Mouse (Mus musculus): ENCODE results near the gene Zswim8. TPM values are rescaled to one million over a fixed set of nuclear protein-coding genes. Genes with fewer than 3 reads are reported as not detected.

Zswim8 gene
- polyA plus RNA-seq (2012; rRNA removed) = 136 and 167 TPM in 2 replicates

- H3K27ac ChIP-seq (ENCODE audit: insufficient read depth, low read depth, low read length) = peak within 1 kb of the TSS; percentile 74
- peak within 1 kb of the TSS; percentile 66 for H3K4me3 ChIP-seq (ENCODE audit: insufficient read depth, low read depth, low read length)
- no peaks in the 10 kb centered on the region for H3K27me3 ChIP-seq (replicated peaks; ENCODE audit: control insufficient read depth, insufficient read depth, low read length)
- TF ChIP-seq CTCF (conservative IDR thresholded peaks at IDR 0.05; ENCODE audit: insufficient read depth, insufficient read length, low read depth, low read length) (no peak), POLR2A (IDR thresholded peaks at IDR 0.05; ENCODE audit: low read depth, low read length) (peak; percentile 36)
- peaks cover 10% of the 10 kb centered on the region; the same call in 1 of the 2 replicates for H3K4me1 ChIP-seq (ENCODE audit: control insufficient read depth, insufficient read depth, low read length)
- 1% methylated on average over 80 of the region's 80 CpGs for WGBS
- peak; percentile 95 for DNase-seq
- no peaks in the 10 kb centered on the region for H3K36me3 ChIP-seq (ENCODE audit: control insufficient read depth, insufficient read depth, low read length)
These were observed at the start of gene Zswim8 for GRCm38 (mm10) chr14:20707201-20708190. TSS of gene Zswim8 (plus strand) at chr14:20707552.

GRCm38 (mm10) chr14:20658326-20658725 lies 49.0 kb upstream of the Zswim8 start:
- Histone ChIP-seq H3K27me3 (replicated peaks; ENCODE audit: control insufficient read depth, insufficient read depth, low read length) (no peaks in the 10 kb centered on the region), H3K4me1 (ENCODE audit: control insufficient read depth, insufficient read depth, low read length) (no peaks in the 10 kb centered on the region), H3K36me3 (ENCODE audit: control insufficient read depth, insufficient read depth, low read length) (no peaks in the 10 kb centered on the region), H3K27ac (ENCODE audit: insufficient read depth, low read depth, low read length) (no peak overlapping the region), H3K4me3 (ENCODE audit: insufficient read depth, low read depth, low read length) (no peak overlapping the region)
- peak; percentile 73 for DNase-seq
- TF ChIP-seq CTCF (conservative IDR thresholded peaks at IDR 0.05; ENCODE audit: insufficient read depth, insufficient read length, low read depth, low read length) (peak; percentile 34; the same call in 1 of the 2 replicates), POLR2A (IDR thresholded peaks at IDR 0.05; ENCODE audit: low read depth, low read length) (no peak)

- Histone ChIP-seq H3K27me3 (replicated peaks; ENCODE audit: control insufficient read depth, insufficient read depth, low read length) (no peaks in the 10 kb centered on the region), H3K36me3 (ENCODE audit: control insufficient read depth, insufficient read depth, low read length) (no peaks in the 10 kb centered on the region), H3K4me1 (ENCODE audit: control insufficient read depth, insufficient read depth, low read length) (no peaks in the 10 kb centered on the region), H3K27ac (ENCODE audit: insufficient read depth, low read depth, low read length) (no peak overlapping the region), H3K4me3 (ENCODE audit: insufficient read depth, low read depth, low read length) (no peak overlapping the region)
- 88% methylated on average over 6 of the region's 6 CpGs for WGBS
- TF ChIP-seq POLR2A (IDR thresholded peaks at IDR 0.05; ENCODE audit: low read depth, low read length) (no peak), CTCF (conservative IDR thresholded peaks at IDR 0.05; ENCODE audit: insufficient read depth, insufficient read length, low read depth, low read length) (no peak)
- DNase-seq = no peak
These were observed 48.5 kb upstream of the Zswim8 start for GRCm38 (mm10) chr14:20658902-20659301.

- DNase-seq = no peak
- 98% methylated on average over 7 of the region's 7 CpGs for WGBS
- H3K4me1 ChIP-seq (ENCODE audit: control insufficient read depth, insufficient read depth, low read length) = no peaks in the 10 kb centered on the region
- no peaks in the 10 kb centered on the region for H3K36me3 ChIP-seq (ENCODE audit: control insufficient read depth, insufficient read depth, low read length)
- H3K4me3 ChIP-seq (ENCODE audit: insufficient read depth, low read depth, low read length) = no peak overlapping the region
- H3K27ac ChIP-seq (ENCODE audit: insufficient read depth, low read depth, low read length) = no peak overlapping the region
- H3K27me3 ChIP-seq (replicated peaks; ENCODE audit: control insufficient read depth, insufficient read depth, low read length) = no peaks in the 10 kb centered on the region
- no peak for TF ChIP-seq POLR2A (IDR thresholded peaks at IDR 0.05; ENCODE audit: low read depth, low read length)
- no peak for TF ChIP-seq CTCF (conservative IDR thresholded peaks at IDR 0.05; ENCODE audit: insufficient read depth, insufficient read length, low read depth, low read length)
These were observed 47.7 kb upstream of the Zswim8 start for GRCm38 (mm10) chr14:20659687-20660086.

- no peaks in the 10 kb centered on the region for H3K27me3 ChIP-seq (replicated peaks; ENCODE audit: control insufficient read depth, insufficient read depth, low read length)
- TF ChIP-seq CTCF (conservative IDR thresholded peaks at IDR 0.05; ENCODE audit: insufficient read depth, insufficient read length, low read depth, low read length) (peak; percentile 89), POLR2A (IDR thresholded peaks at IDR 0.05; ENCODE audit: low read depth, low read length) (no peak)
- no peaks in the 10 kb centered on the region for H3K4me1 ChIP-seq (ENCODE audit: control insufficient read depth, insufficient read depth, low read length)
- peak; percentile 97 for DNase-seq
- peak overlapping the region; percentile 55 for H3K4me3 ChIP-seq (ENCODE audit: insufficient read depth, low read depth, low read length)
- WGBS = 1% methylated on average over 52 of the region's 52 CpGs
- no peaks in the 10 kb centered on the region for H3K36me3 ChIP-seq (ENCODE audit: control insufficient read depth, insufficient read depth, low read length)
- H3K27ac ChIP-seq (ENCODE audit: insufficient read depth, low read depth, low read length) = peak overlapping the region; percentile 49
These were observed 46.3 kb upstream of the Zswim8 start for GRCm38 (mm10) chr14:20660827-20661660.

- 31% methylated on average over 18 of the region's 19 CpGs for WGBS
These were observed 45.6 kb upstream of the Zswim8 start for GRCm38 (mm10) chr14:20661661-20662331.

More at GRCm38 (mm10) chr14:20661661-20662331, 45.6 kb upstream of the Zswim8 start:
- peak; percentile 74 for DNase-seq
- H3K27me3 ChIP-seq (replicated peaks; ENCODE audit: control insufficient read depth, insufficient read depth, low read length) = no peaks in the 10 kb centered on the region
- H3K36me3 ChIP-seq (ENCODE audit: control insufficient read depth, insufficient read depth, low read length) = no peaks in the 10 kb centered on the region
- H3K4me3 ChIP-seq (ENCODE audit: insufficient read depth, low read depth, low read length) = peak overlapping the region; percentile 55
- peak overlapping the region; percentile 49 for H3K27ac ChIP-seq (ENCODE audit: insufficient read depth, low read depth, low read length)
- H3K4me1 ChIP-seq (ENCODE audit: control insufficient read depth, insufficient read depth, low read length) = no peaks in the 10 kb centered on the region
- TF ChIP-seq POLR2A (IDR thresholded peaks at IDR 0.05; ENCODE audit: low read depth, low read length) (no peak), CTCF (conservative IDR thresholded peaks at IDR 0.05; ENCODE audit: insufficient read depth, insufficient read length, low read depth, low read length) (no peak)
